8 mouse cellular contexts compared by ENCODE assay signal in genomic region chr10:23786631-23787038, GRCm38 (mm10). TPM values are rescaled to one million over a fixed set of nuclear protein-coding genes. Genes with fewer than 3 reads are reported as not detected.
DNase-seq lines count a peak whose midpoint lies in the region; ATAC-seq lines count a peak whose summit lies in the region.
"Not testable (repeated sequence)": the region's sequence is repeated elsewhere in the genome, so short reads cannot be mapped to it uniquely, and the experiment has no call there.

No protein-coding gene starts in this region.

- H3K4me2 ChIP-seq in heart, embryonic 11.5 days: peak overlapping the region; percentile 86
- H3K4me2 ChIP-seq in limb, embryonic 11.5 days (ENCODE audit: low read depth, severe bottlenecking): peak overlapping the region; percentile 61
- peak overlapping the region; percentile 55 for H3K4me2 ChIP-seq in lung, embryonic 16.5 days (ENCODE audit: low read depth, low read length)
- H3K4me2 ChIP-seq in neural tube, embryonic 12.5 days (replicated peaks): peak overlapping the region; percentile 94

- WGBS in heart, embryonic 11.5 days (ENCODE audit: insufficient replicate concordance): under 1% methylated on average over 23 of the region's 23 CpGs
- under 1% methylated on average over 23 of the region's 23 CpGs for WGBS in limb, embryonic 11.5 days
- WGBS in lung, embryonic 16.5 days: 0% methylated on average over 23 of the region's 23 CpGs
- under 1% methylated on average over 23 of the region's 23 CpGs for WGBS in neural tube, embryonic 12.5 days

- H3K4me1 ChIP-seq in erythroblast, embryonic 14.5 days (ENCODE audit: control insufficient read depth): peaks cover 59% of the 10 kb centered on the region
- not testable (repeated sequence) for H3K4me1 ChIP-seq in heart, embryonic 11.5 days (ENCODE audit: control insufficient read depth, insufficient read depth, low read length)
- peaks cover 12% of the 10 kb centered on the region; the same call in 1 of the 2 replicates for H3K4me1 ChIP-seq in limb, embryonic 11.5 days (ENCODE audit: control insufficient read depth, insufficient read depth, low read length)
- H3K4me1 ChIP-seq in lung, embryonic 16.5 days (replicated peaks; ENCODE audit: control insufficient read depth, insufficient read depth, low read length): peaks cover 21% of the 10 kb centered on the region
- H3K4me1 ChIP-seq in neural tube, embryonic 12.5 days: peaks cover 23% of the 10 kb centered on the region

- peaks cover 44% of the 10 kb centered on the region for H3K36me3 ChIP-seq in erythroblast, embryonic 14.5 days (ENCODE audit: control insufficient read depth)
- not testable (repeated sequence) for H3K36me3 ChIP-seq in heart, embryonic 11.5 days (ENCODE audit: control insufficient read depth, insufficient read depth, low read length); limb, embryonic 11.5 days (ENCODE audit: control insufficient read depth, insufficient read depth, low read length)
- peaks cover 25% of the 10 kb centered on the region for H3K36me3 ChIP-seq in lung, embryonic 16.5 days (ENCODE audit: control insufficient read depth, insufficient read depth, low read length)
- H3K36me3 ChIP-seq in neural tube, embryonic 12.5 days: peaks cover 32% of the 10 kb centered on the region

- H3K4me3 ChIP-seq in erythroblast, embryonic 14.5 days (replicated peaks): peak overlapping the region; percentile 76
- H3K4me3 ChIP-seq in heart, embryonic 11.5 days (ENCODE audit: low read depth, low read length): peak overlapping the region; percentile 93
- H3K4me3 ChIP-seq in limb, embryonic 11.5 days (ENCODE audit: low read depth, low read length): peak overlapping the region; percentile 86
- H3K4me3 ChIP-seq in lung, embryonic 16.5 days (ENCODE audit: low read length): peak overlapping the region; percentile 75
- peak overlapping the region; percentile 72 for H3K4me3 ChIP-seq in neural tube, embryonic 12.5 days

- H3K27me3 ChIP-seq in erythroblast, embryonic 14.5 days (ENCODE audit: control insufficient read depth); heart, embryonic 11.5 days (ENCODE audit: control insufficient read depth, insufficient read depth, low read length); limb, embryonic 11.5 days (ENCODE audit: control insufficient read depth, insufficient read depth, low read length); lung, embryonic 16.5 days (ENCODE audit: control insufficient read depth, insufficient read depth, low read depth, low read length); neural tube, embryonic 12.5 days (replicated peaks): not testable (repeated sequence)

- H3K27ac ChIP-seq in heart, embryonic 11.5 days (ENCODE audit: low read depth, low read length): peak overlapping the region; percentile 89
- H3K27ac ChIP-seq in limb, embryonic 11.5 days (replicated peaks; ENCODE audit: low read depth, low read length): peak overlapping the region; percentile 36; the same call in 1 of the 2 replicates
- H3K27ac ChIP-seq in lung, embryonic 16.5 days (ENCODE audit: low read length): peak overlapping the region; percentile 60
- H3K27ac ChIP-seq in neural tube, embryonic 12.5 days: peak overlapping the region; percentile 9; the same call in 1 of the 2 replicates

- H3K9ac ChIP-seq in heart, embryonic 11.5 days (ENCODE audit: low read depth, low read length): peak overlapping the region; percentile 85
- H3K9ac ChIP-seq in limb, embryonic 11.5 days (ENCODE audit: low read length): peak overlapping the region; percentile 90
- peak overlapping the region; percentile 87 for H3K9ac ChIP-seq in lung, embryonic 16.5 days (ENCODE audit: low read length)
- H3K9ac ChIP-seq in neural tube, embryonic 12.5 days: peak overlapping the region; percentile 90

- H3K9me3 ChIP-seq in erythroblast, embryonic 14.5 days (ENCODE audit: control insufficient read depth, low read length); heart, embryonic 11.5 days (replicated peaks; ENCODE audit: control insufficient read depth, low read length); limb, embryonic 11.5 days (ENCODE audit: control insufficient read depth, low read length); lung, embryonic 16.5 days (ENCODE audit: control insufficient read depth, low read length); neural tube, embryonic 12.5 days: not testable (repeated sequence)

- DNase-seq in R1 (ENCODE audit: low read depth, low spot score): peak; percentile 37
- not testable (repeated sequence) for DNase-seq in limb, embryonic 11.5 days (ENCODE audit: low spot score)
- DNase-seq in thymus, postnatal 0 days (ENCODE audit: low spot score): peak; percentile 19

- peak; percentile 24 for ATAC-seq in heart, embryonic 11.5 days (replicated peaks; ENCODE audit: insufficient number of reproducible peaks, low FRiP score, low TSS enrichment)
- peak; percentile 2 for ATAC-seq in inflammation-experienced regulatory T-cells, adult 6 months
- peak; percentile 27; the same call in 1 of the 2 replicates for ATAC-seq in limb, embryonic 11.5 days (ENCODE audit: insufficient number of reproducible peaks, low FRiP score, low TSS enrichment, low read depth)
- ATAC-seq in lung, embryonic 16.5 days (ENCODE audit: low read depth): peak; percentile 36
- ATAC-seq in neural tube, embryonic 12.5 days (ENCODE audit: low FRiP score, low read depth): peak; percentile 61

RNA-seq across cellular contexts. Expression of gene Rps12, which starts 0.4 kb away (rescaled TPM):
- 115 and 164 TPM in 2 replicates for polyA plus RNA-seq in erythroblast, embryonic 14.5 days (2012)
- 114 TPM in 2 replicates for polyA plus RNA-seq in heart, embryonic 11.5 days (2014; fragmentation: Nextera tagmentation; extraction: Ambion mirVana)
- 100 to 1,000 TPM in 2 of 3 experiments, 10 to 100 TPM in 1; 92.3 to 940 (median 123) TPM for polyA plus RNA-seq in inflammation-experienced regulatory T-cells, adult 6 months (2017; shearing (Covaris generic))
- polyA plus RNA-seq in limb, embryonic 11.5 days (2014; fragmentation: Nextera tagmentation; extraction: Ambion mirVana): 178 and 198 TPM in 2 replicates
- polyA plus RNA-seq in lung, embryonic 16.5 days (2015; fragmentation: Nextera tagmentation; extraction: Ambion mirVana): 165 and 173 TPM in 2 replicates
- 105 and 112 TPM in 2 replicates for polyA plus RNA-seq in neural tube, embryonic 12.5 days (2016; fragmentation: Nextera tagmentation; extraction: Ambion mirVana)
- 326 and 332 TPM in 2 replicates for polyA plus RNA-seq in thymus, postnatal 0 days (2015; fragmentation: Nextera tagmentation; extraction: Ambion mirVana)

RNA-seq across cellular contexts. Expression of gene Slc18b1, which starts 10.2 kb away (rescaled TPM):
- polyA plus RNA-seq in erythroblast, embryonic 14.5 days (2012): 0.02 and 0.03 TPM in 2 replicates
- 8.1 and 9.3 TPM in 2 replicates for polyA plus RNA-seq in heart, embryonic 11.5 days (2014; fragmentation: Nextera tagmentation; extraction: Ambion mirVana)
- not detected for polyA plus RNA-seq in inflammation-experienced regulatory T-cells, adult 6 months (2017; shearing (Covaris generic))
- 19.9 and 24.3 TPM in 2 replicates for polyA plus RNA-seq in limb, embryonic 11.5 days (2014; fragmentation: Nextera tagmentation; extraction: Ambion mirVana)
- 16.3 and 21.5 TPM in 2 replicates for polyA plus RNA-seq in lung, embryonic 16.5 days (2015; fragmentation: Nextera tagmentation; extraction: Ambion mirVana)
- polyA plus RNA-seq in neural tube, embryonic 12.5 days (2016; fragmentation: Nextera tagmentation; extraction: Ambion mirVana): 12.0 and 16.7 TPM in 2 replicates
- 0.42 and 0.63 TPM in 2 replicates for polyA plus RNA-seq in thymus, postnatal 0 days (2015; fragmentation: Nextera tagmentation; extraction: Ambion mirVana)

Comparison
In these comparisons a context has a peak if more than half of its experiments do, and no peak if none do; other contexts are left out.
1. ATAC-seq: peak in every context shown above with its lines; median percentile 61 in neural tube, embryonic 12.5 days; 36 in lung, embryonic 16.5 days; 27 in limb, embryonic 11.5 days; 24 in heart, embryonic 11.5 days; 2 in inflammation-experienced regulatory T-cells, adult 6 months.
2. H3K27ac ChIP-seq: peak in every context shown above with its lines; median percentile 89 in heart, embryonic 11.5 days; 60 in lung, embryonic 16.5 days; 36 in limb, embryonic 11.5 days; 9 in neural tube, embryonic 12.5 days.